Mouse (Mus musculus) hindbrain, embryonic 10.5 days (tissue): ENCODE measurements at regions not wholly inside any gene's neighbourhood (a gene's known extent, or its start where the extent isn't known, plus 50 kb on each side); places are given as distances from the start of the nearest gene placed in this dataset.

Experiments used
- DNase-seq: peaks from one replicate; pipeline ENCODE4 v3.0.0-alpha.2; 2017; ENCODE audit warnings: low spot score
- H3K27ac ChIP-seq: fragments of 300-500 bp; sonication (generic); 2 replicates; pipeline ENCODE4 v1.5.1; 2016; ENCODE audit warnings: mild to moderate bottlenecking, moderate library complexity
- H3K27me3 ChIP-seq: fragments of 300-500 bp; sonication (generic); 2 replicates; pipeline ENCODE4 v1.6.1; 2016; ENCODE audit warnings: mild to moderate bottlenecking; ENCODE audit not compliant: poor library complexity, insufficient read depth, severe bottlenecking
- H3K36me3 ChIP-seq: fragments of 300-500 bp; sonication (generic); 2 replicates; pipeline ENCODE4 v1.6.1; 2016; ENCODE audit warnings: mild to moderate bottlenecking, moderate library complexity
- H3K4me1 ChIP-seq: fragments of 300-500 bp; sonication (generic); replicated peaks from 2 replicates; pipeline ENCODE4 v1.6.1; 2016; ENCODE audit warnings: mild to moderate bottlenecking
- H3K4me3 ChIP-seq: fragments of 300-500 bp; sonication (generic); 2 replicates; pipeline ENCODE4 v1.5.1; 2016; ENCODE audit warnings: mild to moderate bottlenecking, moderate library complexity
- H3K9me3 ChIP-seq: fragments of 300-500 bp; sonication (generic); 2 replicates; pipeline ENCODE4 v1.6.1; 2016; ENCODE audit warnings: mild to moderate bottlenecking, moderate library complexity
- WGBS: fragments of 180-500 bp; shearing (Covaris S2); methylation state at CpG from one replicate; pipeline ENCODE4 v1.1.7; 2016; 5-methylcytosine and 5-hydroxymethylcytosine counted together

DNA sequence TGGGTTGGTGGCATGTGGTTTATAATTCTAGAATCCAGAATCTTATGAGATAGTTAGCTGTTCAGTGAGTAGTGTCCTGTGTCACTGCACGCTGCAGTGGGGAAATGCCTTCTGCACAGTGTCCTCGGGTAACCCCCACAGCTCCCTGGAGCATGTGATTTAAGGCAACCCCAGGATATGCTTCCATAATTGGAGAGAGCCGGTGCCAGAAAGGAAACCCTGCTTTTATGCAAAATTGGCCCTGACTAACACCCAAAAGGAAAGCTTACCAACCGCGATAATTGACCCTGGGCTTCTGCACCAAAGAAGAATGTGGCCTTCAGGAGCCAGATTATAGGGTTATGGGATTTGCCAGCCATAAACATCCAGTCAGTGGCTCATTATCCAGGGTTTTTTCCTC is 376.9 kb upstream of the Rgma start:
- no peaks in the 10 kb centered on the region for H3K36me3 ChIP-seq
- 60% methylated on average over 5 of the region's 5 CpGs for WGBS
- DNase-seq = no peak

DNA sequence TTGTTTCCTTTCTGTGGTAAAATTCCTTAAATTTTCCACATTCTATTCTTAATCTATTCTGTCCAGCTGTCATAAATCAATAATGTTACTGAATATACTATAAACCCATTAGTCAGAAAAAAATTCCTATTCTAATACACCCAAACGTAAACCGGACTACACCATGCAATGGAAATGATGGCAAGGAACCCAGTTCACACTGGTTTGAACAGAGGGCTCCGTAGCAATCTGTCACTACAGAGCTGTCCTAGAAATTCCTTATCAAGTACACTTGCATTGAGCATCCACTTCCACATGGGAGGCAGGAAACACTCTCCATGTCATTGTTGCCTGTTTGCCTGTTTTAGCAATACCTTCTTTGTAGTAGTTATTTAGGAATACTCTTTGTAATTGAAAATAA is 356.2 kb upstream of the Rgma start:
- no peak overlapping the region for H3K4me3 ChIP-seq
- no peaks in the 10 kb centered on the region for H3K36me3 ChIP-seq
- H3K9me3 ChIP-seq = no peaks in the 10 kb centered on the region
- WGBS = 92% methylated on average over 3 of the region's 3 CpGs
- no peak for DNase-seq
- H3K27me3 ChIP-seq = no peaks in the 10 kb centered on the region
- no peak overlapping the region for H3K27ac ChIP-seq
- peaks cover 4% of the 10 kb centered on the region; the same call in 1 of the 2 replicates for H3K4me1 ChIP-seq

More for the DNA sequence above, 376.9 kb upstream of the Rgma start:
- H3K27ac ChIP-seq = no peak overlapping the region
- no peaks in the 10 kb centered on the region for H3K9me3 ChIP-seq
- H3K4me3 ChIP-seq = no peak overlapping the region
- no peaks in the 10 kb centered on the region for H3K27me3 ChIP-seq
- peaks cover 13% of the 10 kb centered on the region; the same call in 1 of the 2 replicates for H3K4me1 ChIP-seq

DNA sequence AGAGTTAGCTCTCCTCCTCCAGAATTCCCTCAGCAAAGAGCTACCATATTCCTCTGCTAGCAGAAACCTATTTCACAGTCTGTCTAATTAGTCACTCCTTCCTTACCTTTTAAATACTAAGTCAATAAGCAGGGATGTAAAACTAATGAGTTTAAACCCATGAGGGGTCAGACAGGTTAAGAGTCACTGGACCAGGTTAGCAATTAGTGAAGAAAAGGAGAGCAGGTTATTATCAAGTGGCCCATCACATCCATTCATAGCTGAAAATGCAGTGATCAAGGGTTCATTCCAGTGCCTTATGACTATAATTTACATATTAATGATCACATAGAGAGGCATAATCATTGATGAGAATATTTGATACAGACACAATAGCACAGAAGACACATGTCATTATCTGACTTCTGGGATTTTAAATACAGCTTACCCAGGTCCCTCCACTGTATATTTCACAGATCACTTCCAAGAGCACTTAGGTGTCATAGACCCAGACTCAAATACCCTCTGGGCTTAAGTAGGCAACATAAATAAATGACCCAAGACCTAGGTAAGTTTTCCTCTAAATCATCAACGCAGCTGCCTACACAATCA is 355.4 kb upstream of the Rgma start:
- Histone ChIP-seq H3K27me3 (no peaks in the 10 kb centered on the region), H3K4me1 (peaks cover 4% of the 10 kb centered on the region; the same call in 1 of the 2 replicates), H3K36me3 (no peaks in the 10 kb centered on the region), H3K4me3 (no peak overlapping the region), H3K9me3 (no peaks in the 10 kb centered on the region), H3K27ac (no peak overlapping the region)
- 78% methylated on average over 1 of the region's 1 CpGs for WGBS
- DNase-seq = no peak

DNA sequence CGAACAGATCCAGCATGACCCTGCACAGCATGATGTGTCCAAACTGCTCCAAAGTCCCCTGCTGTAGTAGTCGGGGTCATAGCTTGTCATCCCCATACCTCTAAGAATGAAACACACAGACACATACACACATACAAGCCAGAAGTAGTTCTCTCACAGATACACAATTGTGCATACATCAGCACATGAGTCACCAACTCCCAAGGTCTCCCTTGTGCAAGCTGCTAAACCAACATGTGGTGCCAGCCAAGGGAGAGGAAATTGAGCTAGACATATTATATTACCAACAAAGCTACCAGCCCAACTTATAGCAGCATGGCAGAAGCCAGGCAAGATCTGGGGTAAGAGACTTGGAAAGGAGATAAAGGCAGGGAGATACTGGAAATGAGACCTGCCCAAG is 353.5 kb upstream of the Rgma start:
- WGBS = 77% methylated on average over 2 of the region's 2 CpGs
- no peak overlapping the region for H3K27ac ChIP-seq
- no peaks in the 10 kb centered on the region for H3K36me3 ChIP-seq
- H3K4me3 ChIP-seq = no peak overlapping the region
- H3K27me3 ChIP-seq = no peaks in the 10 kb centered on the region
- no peak for DNase-seq
- no peaks in the 10 kb centered on the region for H3K9me3 ChIP-seq
- peaks cover 4% of the 10 kb centered on the region; the same call in 1 of the 2 replicates for H3K4me1 ChIP-seq

DNA sequence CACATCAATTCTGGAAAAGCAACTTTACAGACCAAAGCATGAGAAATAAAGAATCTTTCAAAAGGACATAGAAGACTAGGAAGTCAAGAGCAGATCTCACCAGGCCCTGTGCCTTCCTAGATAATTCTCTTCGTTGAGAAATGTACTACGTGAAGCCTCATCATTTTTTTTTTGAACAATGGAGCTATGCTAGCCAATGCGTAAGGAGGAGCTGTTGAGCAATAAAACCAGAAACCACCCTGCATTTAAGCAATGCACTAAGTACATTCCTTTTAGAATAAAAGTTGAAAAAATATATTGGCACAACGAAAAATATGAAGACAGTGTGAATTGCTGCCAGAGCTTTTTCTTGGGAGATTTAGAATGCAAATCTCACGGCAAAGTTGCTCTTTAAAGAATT is 349.7 kb upstream of the Rgma start:
- no peak for DNase-seq
- no peaks in the 10 kb centered on the region for H3K4me1 ChIP-seq
- H3K4me3 ChIP-seq = no peak overlapping the region
- WGBS = 83% methylated on average over 5 of the region's 5 CpGs
- H3K27me3 ChIP-seq = no peaks in the 10 kb centered on the region
- H3K36me3 ChIP-seq = no peaks in the 10 kb centered on the region
- no peaks in the 10 kb centered on the region for H3K9me3 ChIP-seq
- H3K27ac ChIP-seq = no peak overlapping the region

DNA sequence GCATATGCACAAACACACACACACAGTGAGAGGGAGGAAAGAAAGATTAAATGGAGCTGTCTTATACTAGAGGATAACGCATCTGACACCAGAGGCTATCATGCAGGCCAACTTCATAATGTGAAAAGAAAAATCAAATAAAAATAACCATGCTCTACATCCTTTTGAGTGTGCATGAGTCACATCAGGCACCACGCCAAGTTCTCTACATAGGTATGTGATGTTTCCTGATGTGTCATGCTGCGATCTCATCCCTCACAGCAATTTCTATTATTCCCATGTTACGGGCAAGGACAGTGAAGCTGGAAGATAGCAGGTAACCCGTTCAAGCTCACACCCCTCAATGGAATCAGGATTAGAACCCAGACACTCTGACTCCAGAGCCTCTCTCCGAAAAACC is 346.4 kb upstream of the Rgma start:
- Histone ChIP-seq H3K36me3 (no peaks in the 10 kb centered on the region), H3K9me3 (no peaks in the 10 kb centered on the region), H3K27me3 (no peaks in the 10 kb centered on the region), H3K4me3 (no peak overlapping the region), H3K27ac (no peak overlapping the region), H3K4me1 (peaks cover 15% of the 10 kb centered on the region)
- WGBS = 93% methylated on average over 6 of the region's 6 CpGs
- DNase-seq = no peak

DNA sequence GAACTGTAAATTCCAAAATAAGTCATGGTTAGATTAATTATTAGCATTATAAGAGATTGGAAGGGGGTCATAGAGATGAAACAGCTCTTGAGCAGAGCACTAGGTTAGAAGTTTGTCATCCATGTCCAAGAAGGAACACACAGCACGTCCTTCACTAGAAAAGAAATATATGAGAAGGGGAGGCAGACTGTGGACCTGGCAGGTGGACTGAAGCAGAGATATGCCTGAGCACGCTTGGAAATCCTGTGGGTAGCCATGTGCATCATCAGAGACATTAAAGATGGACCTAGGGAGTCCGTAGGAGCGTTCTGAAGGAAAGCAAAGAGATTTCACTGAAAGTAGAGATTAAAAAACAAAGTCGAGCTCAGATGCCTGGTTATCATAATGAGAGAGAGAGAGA is 343.9 kb upstream of the Rgma start:
- Histone ChIP-seq H3K36me3 (no peaks in the 10 kb centered on the region), H3K27me3 (no peaks in the 10 kb centered on the region), H3K27ac (no peak overlapping the region), H3K4me1 (peaks cover 15% of the 10 kb centered on the region), H3K4me3 (no peak overlapping the region), H3K9me3 (no peaks in the 10 kb centered on the region)
- WGBS = 90% methylated on average over 5 of the region's 5 CpGs
- no peak for DNase-seq

DNA sequence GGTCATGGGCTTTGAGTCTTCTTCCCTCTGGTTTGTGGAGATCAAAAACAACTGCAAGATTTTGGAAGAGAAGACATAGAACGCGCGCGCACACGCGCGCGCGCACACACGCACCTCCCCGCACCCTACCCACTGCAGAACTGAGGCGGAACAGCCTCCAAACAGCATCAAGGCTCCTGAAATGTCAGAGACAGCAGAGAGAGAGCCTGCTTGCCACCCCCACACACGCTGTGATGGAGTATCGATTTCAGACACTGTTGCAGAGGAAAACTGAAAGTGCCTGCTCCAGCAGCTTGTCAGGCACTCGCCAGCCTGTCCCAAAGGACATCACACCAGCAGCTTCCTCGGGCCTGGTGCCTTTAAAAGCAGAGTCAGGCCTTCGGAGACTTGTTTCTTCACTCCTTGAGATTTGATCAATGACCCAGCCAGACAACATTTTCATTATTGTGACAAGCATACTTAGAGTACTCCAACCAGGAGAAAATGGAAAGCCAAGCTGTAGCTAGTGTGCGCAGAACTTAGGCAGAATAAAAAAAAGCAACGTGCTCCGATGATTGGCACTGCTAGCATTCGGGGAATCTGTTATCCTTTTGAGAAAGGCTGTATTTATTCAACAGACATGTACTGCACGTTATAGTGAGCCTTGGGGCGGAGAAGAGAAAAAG is 342.9 kb upstream of the Rgma start:
- WGBS = 79% methylated on average over 23 of the region's 23 CpGs
- H3K9me3 ChIP-seq = no peaks in the 10 kb centered on the region
- DNase-seq = peak; percentile 36
- H3K36me3 ChIP-seq = no peaks in the 10 kb centered on the region
- peaks cover 21% of the 10 kb centered on the region for H3K4me1 ChIP-seq
- H3K27ac ChIP-seq = peak overlapping the region; percentile 56
- no peaks in the 10 kb centered on the region for H3K27me3 ChIP-seq
- H3K4me3 ChIP-seq = no peak overlapping the region

DNA sequence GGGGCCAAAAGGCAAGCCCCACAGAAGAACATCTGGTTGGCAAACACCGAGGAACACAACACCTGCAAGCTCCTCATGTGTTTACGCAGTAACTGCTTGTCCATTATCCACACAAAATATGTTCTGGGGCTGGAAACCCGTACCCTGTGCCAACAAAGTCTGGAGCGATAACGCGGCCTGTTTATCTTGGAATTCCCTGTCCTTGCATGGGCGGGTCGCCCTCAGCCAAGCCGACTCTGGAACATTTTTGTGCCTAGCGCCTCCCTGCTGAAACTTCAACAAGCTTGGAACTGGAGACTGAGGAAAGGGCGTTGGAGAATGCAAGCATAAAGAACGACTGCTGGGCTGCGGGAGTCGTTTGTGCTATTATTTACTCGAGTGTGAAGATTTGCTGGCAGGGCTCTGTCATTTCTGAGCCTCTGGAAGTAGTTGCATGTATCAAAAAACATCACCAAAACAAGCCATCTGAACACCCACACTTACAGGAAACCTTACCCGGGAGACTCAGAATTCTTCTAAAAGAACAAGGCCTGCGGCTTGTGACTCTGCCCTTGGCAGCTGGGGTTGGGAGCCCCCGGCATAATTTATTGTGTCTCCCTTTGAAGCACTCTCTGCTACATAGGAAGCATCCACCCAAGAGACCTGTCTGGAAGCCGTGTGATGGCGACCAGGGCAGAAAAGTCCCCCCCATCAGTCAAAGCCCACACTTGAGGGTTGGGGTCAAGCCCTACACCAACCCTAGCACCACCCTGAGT is 338.3 kb upstream of the Rgma start:
- H3K9me3 ChIP-seq = no peaks in the 10 kb centered on the region
- 0 out of 2 replicates have a peak overlapping the region, but pooled peaks have one; percentile 29 for H3K27ac ChIP-seq
- DNase-seq = no peak
- H3K36me3 ChIP-seq = no peaks in the 10 kb centered on the region
- WGBS = 75% methylated on average over 20 of the region's 20 CpGs
- peaks cover 18% of the 10 kb centered on the region for H3K4me1 ChIP-seq
- no peak overlapping the region for H3K4me3 ChIP-seq
- H3K27me3 ChIP-seq = no peaks in the 10 kb centered on the region

DNA sequence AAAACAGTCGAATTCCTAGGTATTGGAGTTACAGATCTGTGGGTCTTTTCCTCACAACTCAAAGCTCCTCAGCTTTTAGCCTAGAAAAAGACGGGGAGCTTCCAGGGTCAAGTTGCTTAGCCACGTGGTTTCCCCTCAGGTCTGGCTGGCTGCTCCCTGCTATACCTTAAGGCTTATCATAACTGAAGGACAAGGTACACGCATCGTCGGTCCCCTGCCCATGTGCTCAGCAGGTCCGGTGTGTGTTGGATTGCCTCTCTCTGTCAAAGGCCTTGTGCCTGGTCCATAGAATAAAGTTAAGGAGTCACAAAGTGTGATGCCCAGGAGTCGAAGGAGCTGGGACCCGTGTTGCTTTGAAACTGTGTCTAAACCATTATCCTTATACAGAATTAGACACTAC is 337.7 kb upstream of the Rgma start:
- Histone ChIP-seq H3K36me3 (no peaks in the 10 kb centered on the region), H3K4me1 (peaks cover 12% of the 10 kb centered on the region), H3K27me3 (no peaks in the 10 kb centered on the region), H3K9me3 (no peaks in the 10 kb centered on the region), H3K27ac (no peak overlapping the region), H3K4me3 (no peak overlapping the region)
- WGBS = 88% methylated on average over 9 of the region's 9 CpGs
- no peak for DNase-seq

DNA sequence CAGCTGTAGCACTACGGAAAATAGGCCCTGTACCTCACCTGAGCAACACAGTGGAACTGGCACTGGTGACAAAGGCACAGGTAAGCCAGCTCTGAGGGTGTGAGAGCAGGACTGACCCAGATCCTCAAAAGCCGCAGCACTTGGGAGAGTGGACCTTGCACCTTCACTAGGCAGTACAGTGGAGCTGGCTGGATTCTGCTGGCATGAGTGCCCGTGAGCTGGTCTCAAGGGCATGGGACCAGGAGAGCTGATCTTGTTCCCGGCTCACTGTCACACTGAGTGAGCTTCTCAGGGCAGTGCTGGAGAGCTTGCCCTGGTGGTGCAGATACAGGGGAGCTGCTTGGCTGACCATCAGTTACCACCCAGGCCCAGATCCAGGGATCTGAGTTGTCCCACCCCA is 335.4 kb upstream of the Rgma start:
- no peak overlapping the region for H3K27ac ChIP-seq
- H3K9me3 ChIP-seq = no peaks in the 10 kb centered on the region
- no peak overlapping the region for H3K4me3 ChIP-seq
- no peaks in the 10 kb centered on the region for H3K27me3 ChIP-seq
- H3K36me3 ChIP-seq = no peaks in the 10 kb centered on the region
- H3K4me1 ChIP-seq = peaks cover 6% of the 10 kb centered on the region; the same call in 1 of the 2 replicates
- DNase-seq = no peak
- WGBS = 86% methylated on average over 4 of the region's 4 CpGs

DNA sequence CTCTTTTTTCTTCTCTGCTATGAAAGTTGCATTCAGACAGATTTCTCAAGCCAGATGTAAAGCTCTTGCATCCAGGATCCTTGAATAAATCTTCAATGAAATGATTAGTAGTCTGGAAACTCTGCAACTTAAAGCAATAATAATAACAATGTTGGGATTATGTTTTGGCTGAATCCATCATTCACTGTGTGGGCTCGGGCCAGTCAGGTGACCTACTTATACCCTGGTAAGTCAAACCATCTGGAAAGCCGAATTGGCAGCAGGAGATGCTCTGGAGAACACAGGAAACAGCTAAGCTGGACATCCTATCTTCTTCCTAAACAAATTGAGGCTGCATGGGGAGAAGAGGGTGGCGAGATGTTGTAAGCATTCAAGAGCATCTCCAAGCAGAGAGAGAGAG is 331.0 kb upstream of the Rgma start:
- Histone ChIP-seq H3K4me3 (no peak overlapping the region), H3K4me1 (no peaks in the 10 kb centered on the region; the same call in 1 of the 2 replicates), H3K36me3 (no peaks in the 10 kb centered on the region), H3K9me3 (no peaks in the 10 kb centered on the region), H3K27me3 (no peaks in the 10 kb centered on the region), H3K27ac (no peak overlapping the region)
- DNase-seq = no peak
- 71% methylated on average over 3 of the region's 3 CpGs for WGBS

DNA sequence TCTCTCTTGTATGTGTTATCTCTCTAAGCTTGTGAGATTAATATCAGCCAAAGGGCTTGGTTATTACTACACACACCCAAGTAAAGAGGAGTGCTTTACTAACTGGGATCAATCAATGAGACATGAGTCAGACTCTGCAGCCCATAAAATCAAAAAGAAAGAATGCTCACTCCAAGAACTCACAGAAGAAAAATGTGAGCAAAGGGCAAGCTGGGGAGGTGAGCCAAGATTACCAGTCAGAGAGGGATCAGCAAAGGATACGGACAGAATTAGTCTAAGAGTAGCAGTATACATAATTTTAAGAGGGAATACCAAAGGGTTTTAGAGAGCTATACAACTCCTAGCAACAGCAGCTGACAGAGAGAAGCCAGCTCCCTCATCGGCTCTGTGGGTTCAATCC is 319.4 kb upstream of the Rgma start:
- H3K36me3 ChIP-seq = no peaks in the 10 kb centered on the region
- H3K4me3 ChIP-seq = no peak overlapping the region
- H3K9me3 ChIP-seq = no peaks in the 10 kb centered on the region
- no peaks in the 10 kb centered on the region for H3K27me3 ChIP-seq
- no peak for DNase-seq
- WGBS = 86% methylated on average over 2 of the region's 2 CpGs
- no peak overlapping the region for H3K27ac ChIP-seq
- H3K4me1 ChIP-seq = 0 out of 2 replicates have a peak, but pooled peaks cover 4% of the 10 kb centered on the region
